Mouse (Mus musculus): Measurements from ENCODE around the gene Cmss1. TPM values are rescaled to one million over a fixed set of nuclear protein-coding genes. Genes with fewer than 3 reads are reported as not detected.

Gene Cmss1
- polyA plus RNA-seq, 1 experiment from 2014 or later: 40.5 TPM

DNA sequence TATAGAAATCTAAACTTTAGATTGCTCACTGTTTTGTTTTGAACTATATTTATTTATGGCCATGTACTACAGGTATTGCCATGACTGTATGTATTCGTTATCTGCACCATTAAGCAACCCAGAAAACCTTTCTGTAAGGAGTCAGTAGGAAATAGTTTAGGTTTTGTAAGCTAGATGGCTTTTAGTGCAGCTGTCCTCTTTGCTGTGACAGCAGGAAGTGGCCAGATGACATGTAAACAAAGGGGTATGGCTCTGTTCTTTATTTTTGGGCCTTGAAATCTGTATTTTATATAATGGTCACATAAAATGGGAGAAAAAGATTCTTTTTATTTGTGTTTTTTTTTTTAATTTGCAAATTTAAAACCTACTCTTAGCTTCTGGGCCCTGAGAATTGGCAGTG is 71.9 kb downstream of the Cmss1 start:
- no peak overlapping the region for H3K4me3 ChIP-seq
- no peaks in the 10 kb centered on the region for H3K27me3 ChIP-seq
- no peaks in the 10 kb centered on the region for H3K9me3 ChIP-seq (replicated peaks)
- no peaks in the 10 kb centered on the region for H3K36me3 ChIP-seq
- no peak overlapping the region for H3K4me2 ChIP-seq (replicated peaks)
- H3K27ac ChIP-seq: no peak overlapping the region
- H3K4me1 ChIP-seq: no peaks in the 10 kb centered on the region
- ATAC-seq (ENCODE audit: low FRiP score): no peak
- H3K9ac ChIP-seq: no peak overlapping the region
- WGBS: 92% methylated on average over 1 of the region's 1 CpGs

DNA sequence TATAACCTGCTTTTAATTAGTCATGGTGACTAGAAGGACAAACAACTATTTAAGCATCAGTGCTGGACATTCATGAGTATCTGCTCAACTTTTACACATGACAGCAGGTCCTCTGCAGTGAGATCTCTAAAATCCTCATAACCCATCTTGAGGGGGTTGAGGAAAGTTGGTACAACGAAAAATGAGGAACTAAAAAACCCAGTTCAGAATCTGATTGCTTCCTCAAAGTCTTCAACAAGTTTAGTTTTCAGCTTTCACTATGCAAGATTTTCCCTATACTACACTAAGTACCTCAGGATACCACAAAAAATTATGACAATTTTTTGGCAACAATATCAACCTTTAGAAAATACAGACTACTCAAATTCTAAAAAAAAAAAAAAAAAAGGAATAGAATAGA is 72.3 kb downstream of the Cmss1 start:
- Histone ChIP-seq H3K9me3 (replicated peaks) (no peaks in the 10 kb centered on the region), H3K36me3 (no peaks in the 10 kb centered on the region), H3K4me2 (replicated peaks) (no peak overlapping the region), H3K27me3 (no peaks in the 10 kb centered on the region), H3K4me1 (no peaks in the 10 kb centered on the region), H3K9ac (no peak overlapping the region), H3K27ac (no peak overlapping the region), H3K4me3 (no peak overlapping the region)
- WGBS: 84% methylated on average over 1 of the region's 1 CpGs
- no peak for ATAC-seq (ENCODE audit: low FRiP score)

DNA sequence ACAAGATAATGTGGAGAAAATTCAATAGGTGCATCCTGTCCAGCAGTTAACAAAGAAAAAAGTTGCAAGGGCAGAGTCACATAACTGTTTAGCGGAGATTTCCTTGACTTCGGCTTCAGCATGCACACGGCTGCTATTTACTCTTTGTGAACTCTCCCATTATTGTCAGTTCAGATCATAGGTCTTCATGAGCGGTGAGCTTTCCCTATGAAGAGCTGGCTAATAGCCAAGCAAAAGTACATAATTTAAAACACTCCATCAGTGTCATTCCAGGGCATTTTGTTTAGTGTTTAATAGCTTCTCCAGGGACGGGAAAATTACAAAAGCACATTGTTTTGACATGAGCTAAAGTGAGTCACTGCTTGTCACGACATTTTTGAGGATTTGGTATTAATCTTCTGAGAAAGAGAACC is 74.6 kb downstream of the Cmss1 start:
- Histone ChIP-seq H3K4me2 (replicated peaks) (no peak overlapping the region), H3K9ac (no peak overlapping the region), H3K9me3 (replicated peaks) (no peaks in the 10 kb centered on the region), H3K27ac (no peak overlapping the region), H3K27me3 (no peaks in the 10 kb centered on the region), H3K4me3 (no peak overlapping the region), H3K36me3 (no peaks in the 10 kb centered on the region), H3K4me1 (no peaks in the 10 kb centered on the region)
- WGBS: 28% methylated on average over 6 of the region's 6 CpGs
- ATAC-seq (ENCODE audit: low FRiP score): no peak

DNA sequence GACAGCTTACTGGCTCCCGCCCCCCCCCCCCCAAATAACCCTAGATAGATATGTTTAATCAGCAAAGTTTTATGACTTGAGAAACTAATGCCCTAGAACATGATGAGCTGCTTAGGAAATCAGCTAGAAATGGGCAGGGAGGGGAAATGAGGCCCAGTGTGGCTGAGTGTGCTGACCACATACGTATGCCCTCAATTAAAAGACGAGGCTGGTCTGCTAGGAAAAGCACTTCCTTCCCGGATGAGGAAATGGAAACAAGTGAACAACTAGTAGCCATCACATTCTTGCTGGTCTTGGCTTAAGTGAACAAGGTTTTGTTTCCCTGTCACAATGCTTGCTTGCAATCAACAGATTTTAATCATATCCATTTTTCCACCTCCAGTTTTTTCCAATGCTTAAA is 76.1 kb downstream of the Cmss1 start:
- Histone ChIP-seq H3K4me3 (no peak overlapping the region), H3K9me3 (replicated peaks) (no peaks in the 10 kb centered on the region), H3K4me1 (peaks cover 5% of the 10 kb centered on the region; the same call in 1 of the 2 replicates), H3K4me2 (replicated peaks) (no peak overlapping the region), H3K27ac (no peak overlapping the region), H3K27me3 (no peaks in the 10 kb centered on the region), H3K9ac (no peak overlapping the region), H3K36me3 (no peaks in the 10 kb centered on the region)
- WGBS: 85% methylated on average over 4 of the region's 4 CpGs
- ATAC-seq (ENCODE audit: low FRiP score): no peak

DNA sequence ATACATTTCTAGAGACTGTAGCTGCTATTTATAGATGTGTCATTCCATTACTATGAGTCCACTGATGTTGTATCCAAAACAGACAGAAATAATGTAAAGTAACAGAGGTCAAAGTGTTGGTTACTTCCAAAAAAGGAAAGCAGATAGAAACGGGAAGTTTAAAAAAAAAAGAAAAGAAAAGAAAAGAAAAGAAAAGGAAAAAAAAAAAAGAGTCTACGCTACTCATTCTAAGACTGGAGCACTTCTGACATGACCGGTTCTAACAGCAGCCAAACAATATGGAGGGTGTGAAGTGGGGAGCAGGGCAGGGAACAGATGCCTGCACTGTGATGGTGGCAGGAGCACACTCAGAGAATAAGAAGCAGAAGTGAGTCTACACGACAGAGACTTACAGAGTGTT is 78.2 kb downstream of the Cmss1 start:
- ATAC-seq (ENCODE audit: low FRiP score): no peak
- Histone ChIP-seq H3K27me3 (no peaks in the 10 kb centered on the region), H3K4me3 (no peak overlapping the region), H3K4me2 (replicated peaks) (no peak overlapping the region), H3K4me1 (peaks cover 6% of the 10 kb centered on the region; the same call in 1 of the 2 replicates), H3K36me3 (no peaks in the 10 kb centered on the region), H3K9me3 (replicated peaks) (no peaks in the 10 kb centered on the region), H3K9ac (no peak overlapping the region), H3K27ac (no peak overlapping the region)
- 75% methylated on average over 4 of the region's 4 CpGs for WGBS

DNA sequence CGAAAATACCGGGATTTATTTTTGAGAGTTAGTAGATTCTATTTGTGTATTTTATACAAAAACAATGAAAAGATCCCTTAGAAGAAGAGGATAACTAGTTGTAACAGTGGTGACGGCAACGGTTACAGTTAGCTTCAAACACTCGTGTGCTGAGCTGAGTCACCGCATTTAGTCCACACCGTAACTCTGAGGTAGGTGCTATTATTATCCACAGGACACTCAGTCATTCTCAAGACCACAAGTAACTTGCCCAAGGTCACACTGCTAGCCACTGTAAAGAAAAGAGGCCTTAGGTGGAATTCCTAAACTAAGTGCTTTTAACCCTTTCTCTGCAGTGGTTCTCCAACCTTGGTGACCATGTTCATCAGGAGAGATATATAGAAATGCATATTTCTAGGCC is 79.8 kb downstream of the Cmss1 start:
- H3K4me1 ChIP-seq: peaks cover 6% of the 10 kb centered on the region; the same call in 1 of the 2 replicates
- WGBS: 94% methylated on average over 7 of the region's 7 CpGs

DNA sequence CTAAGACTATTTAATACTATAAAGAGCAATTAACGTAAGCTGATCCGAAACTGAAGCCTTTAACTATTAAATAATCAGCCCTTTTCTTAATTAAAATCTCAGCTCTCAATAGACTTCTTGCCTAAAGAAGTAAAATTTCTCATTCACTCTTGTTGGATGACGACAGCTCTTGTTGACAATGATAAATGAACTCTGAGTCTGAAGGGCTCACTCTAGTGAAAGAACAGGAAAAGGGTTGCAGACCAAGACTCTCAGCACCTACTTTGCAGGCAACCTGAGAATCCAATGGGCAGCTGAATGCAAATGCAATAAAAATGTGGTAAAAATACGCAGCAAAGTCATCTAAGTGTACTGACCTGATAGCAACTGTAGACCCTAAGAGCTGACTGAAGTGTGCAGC is 81.2 kb downstream of the Cmss1 start:
- H3K4me2 ChIP-seq (replicated peaks): no peak overlapping the region
- H3K4me3 ChIP-seq: no peak overlapping the region
- no peaks in the 10 kb centered on the region for H3K9me3 ChIP-seq (replicated peaks)
- H3K9ac ChIP-seq: no peak overlapping the region
- H3K27ac ChIP-seq: no peak overlapping the region
- H3K27me3 ChIP-seq: no peaks in the 10 kb centered on the region
- ATAC-seq (ENCODE audit: low FRiP score): no peak
- peaks cover 6% of the 10 kb centered on the region; the same call in 1 of the 2 replicates for H3K4me1 ChIP-seq
- no peaks in the 10 kb centered on the region for H3K36me3 ChIP-seq
- 57% methylated on average over 4 of the region's 4 CpGs for WGBS

More for the DNA sequence above, 79.8 kb downstream of the Cmss1 start:
- Histone ChIP-seq H3K4me3 (no peak overlapping the region), H3K36me3 (no peaks in the 10 kb centered on the region), H3K27ac (no peak overlapping the region), H3K9ac (no peak overlapping the region), H3K27me3 (no peaks in the 10 kb centered on the region), H3K9me3 (replicated peaks) (no peaks in the 10 kb centered on the region), H3K4me2 (replicated peaks) (no peak overlapping the region)
- ATAC-seq (ENCODE audit: low FRiP score): no peak

DNA sequence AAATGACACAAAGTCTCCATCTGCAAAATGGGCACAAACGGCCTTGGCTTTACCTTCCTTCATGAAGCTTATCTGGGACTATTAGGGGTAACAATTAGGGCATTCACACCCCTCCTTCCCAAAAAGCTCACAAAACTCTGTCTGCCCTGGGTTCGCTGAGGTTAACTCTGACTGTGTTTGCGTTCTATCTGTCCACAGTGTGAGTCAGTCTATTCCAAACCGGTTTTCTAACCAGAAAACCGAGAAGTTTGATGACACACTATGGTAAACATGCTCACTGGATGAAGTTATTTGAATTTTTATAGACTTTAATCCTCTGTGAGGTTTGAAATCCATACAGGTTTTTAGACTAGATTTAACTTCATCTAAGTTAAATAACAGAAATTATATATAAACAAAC is 81.6 kb downstream of the Cmss1 start:
- no peak overlapping the region for H3K4me3 ChIP-seq
- H3K27ac ChIP-seq: no peak overlapping the region
- no peak for ATAC-seq (ENCODE audit: low FRiP score)
- H3K27me3 ChIP-seq: no peaks in the 10 kb centered on the region
- no peak overlapping the region for H3K9ac ChIP-seq
- H3K4me1 ChIP-seq: peaks cover 6% of the 10 kb centered on the region; the same call in 1 of the 2 replicates
- no peak overlapping the region for H3K4me2 ChIP-seq (replicated peaks)
- 85% methylated on average over 5 of the region's 5 CpGs for WGBS
- H3K9me3 ChIP-seq (replicated peaks): no peaks in the 10 kb centered on the region
- H3K36me3 ChIP-seq: no peaks in the 10 kb centered on the region

DNA sequence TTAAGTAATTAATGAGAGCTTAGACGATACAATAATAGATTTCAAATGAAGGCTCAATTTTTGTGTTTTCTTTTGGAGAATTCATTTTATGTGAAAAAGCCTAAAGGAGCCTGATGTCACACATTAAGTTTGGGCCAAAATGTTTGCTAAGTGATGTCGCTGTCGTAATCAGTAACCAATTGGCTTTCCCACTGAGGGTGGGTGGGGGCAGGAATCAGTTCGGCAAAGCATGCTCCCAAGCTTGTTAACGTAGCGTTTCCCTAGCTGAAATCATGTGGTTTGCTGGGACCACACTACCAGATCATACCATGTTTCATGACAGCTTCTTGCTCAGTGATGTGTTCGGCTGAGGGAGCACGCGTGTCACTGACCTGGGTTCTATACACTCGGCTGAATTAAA is 91.0 kb downstream of the Cmss1 start:
- Histone ChIP-seq H3K4me3 (no peak overlapping the region), H3K4me2 (replicated peaks) (no peak overlapping the region), H3K36me3 (no peaks in the 10 kb centered on the region), H3K9me3 (replicated peaks) (no peaks in the 10 kb centered on the region), H3K27ac (no peak overlapping the region), H3K27me3 (no peaks in the 10 kb centered on the region), H3K4me1 (no peaks in the 10 kb centered on the region), H3K9ac (no peak overlapping the region)
- WGBS: 86% methylated on average over 10 of the region's 10 CpGs
- ATAC-seq (ENCODE audit: low FRiP score): no peak

DNA sequence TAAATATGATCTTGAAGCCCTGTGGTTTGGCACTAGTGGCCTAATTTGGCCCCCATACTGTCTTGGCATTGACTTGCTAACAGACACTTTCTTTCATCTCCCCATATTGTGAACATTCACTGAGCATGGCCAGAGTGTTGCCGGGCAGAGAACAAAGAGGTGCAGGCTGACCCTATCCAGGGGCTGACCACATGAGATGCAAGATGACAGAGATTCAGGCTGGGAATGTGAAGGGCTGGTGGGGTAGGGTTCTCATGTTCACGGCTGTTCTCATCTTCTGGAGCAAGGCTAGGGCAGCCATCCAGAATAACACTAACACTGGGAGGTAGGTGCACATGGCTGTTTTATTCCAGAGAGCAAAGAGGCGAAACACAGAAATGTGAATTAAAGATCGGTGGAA is 92.3 kb downstream of the Cmss1 start:
- 58% methylated on average over 4 of the region's 4 CpGs for WGBS
- H3K27me3 ChIP-seq: no peaks in the 10 kb centered on the region
- H3K4me3 ChIP-seq: no peak overlapping the region
- no peak overlapping the region for H3K4me2 ChIP-seq (replicated peaks)
- ATAC-seq (ENCODE audit: low FRiP score): no peak
- H3K4me1 ChIP-seq: no peaks in the 10 kb centered on the region
- H3K27ac ChIP-seq: no peak overlapping the region
- H3K9me3 ChIP-seq (replicated peaks): no peaks in the 10 kb centered on the region
- no peak overlapping the region for H3K9ac ChIP-seq
- H3K36me3 ChIP-seq: no peaks in the 10 kb centered on the region

DNA sequence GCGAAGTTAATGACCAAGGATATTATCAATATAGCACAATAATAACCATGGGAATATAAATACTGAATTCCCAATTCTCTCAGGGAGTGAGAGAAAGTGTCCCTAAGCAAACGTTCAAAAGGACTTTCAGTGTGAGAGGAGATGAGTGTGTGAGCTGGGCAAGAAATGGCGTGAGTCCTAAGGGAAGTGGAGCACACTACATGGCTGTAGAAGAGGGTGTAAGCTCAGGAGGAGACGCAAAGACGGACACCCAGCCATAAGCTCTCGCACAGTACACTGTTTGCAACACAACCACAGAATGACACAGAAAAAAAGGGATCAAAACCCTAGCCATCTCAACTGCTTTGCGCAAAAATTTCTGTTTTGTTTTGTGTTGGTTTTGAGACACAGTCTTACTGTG is 93.1 kb downstream of the Cmss1 start:
- Histone ChIP-seq H3K4me1 (no peaks in the 10 kb centered on the region), H3K27ac (no peak overlapping the region), H3K4me3 (no peak overlapping the region), H3K9ac (no peak overlapping the region), H3K27me3 (no peaks in the 10 kb centered on the region), H3K4me2 (replicated peaks) (no peak overlapping the region), H3K9me3 (replicated peaks) (no peaks in the 10 kb centered on the region), H3K36me3 (no peaks in the 10 kb centered on the region)
- ATAC-seq (ENCODE audit: low FRiP score): no peak
- 93% methylated on average over 7 of the region's 7 CpGs for WGBS

DNA sequence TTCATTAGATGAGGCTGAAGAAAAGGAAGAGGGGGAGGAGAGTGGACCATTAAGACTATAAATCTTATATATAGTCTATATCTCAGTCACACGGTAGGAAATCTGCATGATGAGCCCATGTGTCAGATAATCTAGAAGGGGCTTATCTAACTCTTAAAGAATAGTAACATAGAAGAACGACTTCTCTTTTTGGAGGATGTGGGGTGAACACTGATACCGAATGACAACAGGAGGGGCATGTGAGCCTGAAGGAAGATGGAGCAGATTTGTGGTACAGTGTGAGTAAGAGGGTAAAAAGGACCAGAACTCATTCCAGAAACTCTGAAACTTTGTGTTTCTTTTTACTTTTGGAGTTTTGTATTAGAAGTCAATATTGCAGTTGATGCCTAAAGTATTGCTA is 97.6 kb downstream of the Cmss1 start:
- H3K36me3 ChIP-seq: no peaks in the 10 kb centered on the region

DNA sequence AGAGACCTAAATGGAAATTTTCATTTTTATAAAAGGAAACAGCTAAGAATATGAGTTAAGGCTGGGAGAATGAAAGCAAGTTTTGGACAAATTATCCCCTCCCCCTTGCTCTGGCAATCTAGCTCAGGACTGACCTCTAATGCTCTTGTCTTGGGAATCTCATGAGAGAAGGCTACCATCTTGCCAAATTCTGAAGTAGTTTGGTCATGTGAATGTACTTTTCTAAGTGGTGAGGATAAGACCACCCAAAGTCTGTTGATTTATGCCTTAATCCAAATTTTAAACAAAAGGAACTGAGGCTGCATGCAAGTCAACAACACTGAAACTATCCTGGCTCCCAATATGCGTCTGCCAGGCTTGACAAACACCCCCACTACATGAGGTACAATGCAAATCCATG is 98.3 kb downstream of the Cmss1 start:
- H3K9ac ChIP-seq: no peak overlapping the region
- no peaks in the 10 kb centered on the region for H3K36me3 ChIP-seq
- H3K9me3 ChIP-seq (replicated peaks): no peaks in the 10 kb centered on the region
- no peak overlapping the region for H3K27ac ChIP-seq
- H3K4me3 ChIP-seq: no peak overlapping the region
- ATAC-seq (ENCODE audit: low FRiP score): no peak
- no peaks in the 10 kb centered on the region for H3K27me3 ChIP-seq
- H3K4me1 ChIP-seq: no peaks in the 10 kb centered on the region
- 95% methylated on average over 1 of the region's 1 CpGs for WGBS
- no peak overlapping the region for H3K4me2 ChIP-seq (replicated peaks)

More for the DNA sequence above, 97.6 kb downstream of the Cmss1 start:
- Histone ChIP-seq H3K27ac (no peak overlapping the region), H3K9me3 (replicated peaks) (no peaks in the 10 kb centered on the region), H3K9ac (no peak overlapping the region), H3K27me3 (no peaks in the 10 kb centered on the region), H3K4me2 (replicated peaks) (no peak overlapping the region), H3K4me1 (no peaks in the 10 kb centered on the region), H3K4me3 (no peak overlapping the region)
- ATAC-seq (ENCODE audit: low FRiP score): no peak
- 96% methylated on average over 3 of the region's 3 CpGs for WGBS

Measured in hindbrain, embryonic 12.5 days (tissue).